Mouse (Mus musculus) lung, postnatal 36 days (tissue): ENCODE measurements around the gene Rdh14.

Source experiments
- DNase-seq: peaks from one replicate; pipeline ENCODE4 v3.0.0; 2022; ENCODE audit warnings: mixed read lengths

The Rdh14 gene

GRCm38 (mm10) chr12:10390671-10391441 lies at the start of gene Rdh14:
Gene Rdh14 (plus strand): TSS chr12:10390772.
- peak; percentile 99 for DNase-seq

DNA sequence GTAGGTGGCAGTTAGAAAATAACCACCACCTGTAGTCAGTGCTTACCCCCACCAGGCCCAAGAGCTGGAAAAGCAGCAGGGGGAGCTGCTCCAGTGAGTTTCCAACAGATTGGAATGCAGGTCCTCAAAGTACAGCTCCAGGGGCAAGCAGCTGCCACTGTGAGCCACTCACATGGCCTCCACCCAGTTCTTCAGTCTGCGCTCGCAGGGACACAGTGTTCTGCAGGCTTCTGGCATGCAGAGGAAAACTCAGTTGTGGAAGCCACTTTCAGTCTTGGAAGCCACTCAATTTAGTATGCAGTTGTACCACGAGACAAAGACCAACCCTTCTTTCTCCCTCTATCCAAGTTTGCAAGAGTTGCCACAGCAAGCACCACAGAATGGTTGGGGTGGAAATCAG lies 39.9 kb upstream of the Rdh14 start:
- DNase-seq: peak; percentile 50

- no peak for DNase-seq
Measured at GRCm38 (mm10) chr12:10357756-10358155, 32.8 kb upstream of the Rdh14 start.

GRCm38 (mm10) chr12:10369673-10370072 lies 20.9 kb upstream of the Rdh14 start, which contains the start of gene Nt5c1b:
Gene Nt5c1b (plus strand): TSS chr12:10369973.
- no peak for DNase-seq

- DNase-seq: no peak
Measured at GRCm38 (mm10) chr12:10400788-10401187, 10.2 kb downstream of the Rdh14 start.

GRCm38 (mm10) chr12:10402421-10403115 lies 12.0 kb downstream of the Rdh14 start:
- peak; percentile 62 for DNase-seq

DNA sequence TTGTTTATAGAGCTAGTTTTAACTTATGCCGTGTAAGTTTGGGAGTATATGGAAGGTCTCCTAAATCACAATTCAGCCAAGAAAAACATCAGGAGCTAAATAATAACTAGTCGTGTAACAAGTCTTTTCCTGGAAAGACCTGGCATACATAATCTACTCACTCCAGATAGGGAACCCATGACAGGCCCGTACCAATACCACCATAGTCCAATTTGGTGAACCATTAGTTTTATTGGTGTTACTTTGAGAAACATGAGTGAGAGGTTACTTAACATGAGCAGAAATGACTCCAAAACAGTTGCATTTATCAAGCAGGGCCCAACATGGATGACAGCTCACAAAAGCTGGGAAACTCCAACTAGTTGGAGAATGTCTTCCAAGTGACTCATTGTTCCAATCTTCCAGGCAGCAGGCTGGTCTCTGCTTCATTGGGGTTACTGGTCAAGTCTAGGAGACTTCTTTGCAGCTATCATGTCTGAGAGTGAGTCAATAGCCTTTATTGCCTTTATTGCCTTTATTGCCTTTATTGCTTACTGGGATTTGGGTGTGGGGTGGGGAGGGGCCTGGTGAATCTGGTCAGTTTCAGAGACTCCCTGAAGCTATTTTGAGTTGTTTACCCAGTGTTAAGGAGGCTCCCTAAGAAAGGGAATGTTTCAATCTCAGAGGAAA lies 20.1 kb downstream of the Rdh14 start:
- DNase-seq: no peak

GRCm38 (mm10) chr12:10411453-10411852 lies 20.9 kb downstream of the Rdh14 start:
- no peak for DNase-seq

GRCm38 (mm10) chr12:10422347-10422746 lies 31.8 kb downstream of the Rdh14 start:
- DNase-seq: no peak

- DNase-seq: no peak
Measured at GRCm38 (mm10) chr12:10425982-10426863, 35.7 kb downstream of the Rdh14 start.

DNA sequence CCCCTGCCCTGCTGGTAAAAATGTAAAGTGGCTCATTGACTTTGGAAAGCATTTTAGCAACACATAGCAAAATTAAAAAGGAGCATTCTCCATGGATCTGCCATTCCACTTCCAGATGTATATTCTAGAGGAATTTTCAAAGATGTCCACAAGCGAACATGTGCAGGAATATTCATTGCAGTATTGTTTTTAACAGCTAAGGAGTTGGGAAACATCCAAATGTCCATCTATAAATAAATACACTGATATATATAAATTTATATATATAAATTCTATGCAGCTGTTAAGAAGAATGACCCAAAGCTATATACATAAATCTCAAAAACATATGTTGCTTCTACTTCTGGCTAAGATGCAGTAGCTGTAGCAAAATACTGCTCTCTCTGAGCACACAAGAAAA lies 40.4 kb downstream of the Rdh14 start:
- DNase-seq: no peak

- peak; percentile 89 for DNase-seq
Measured at GRCm38 (mm10) chr12:10438054-10439001, 47.8 kb downstream of the Rdh14 start.

DNA sequence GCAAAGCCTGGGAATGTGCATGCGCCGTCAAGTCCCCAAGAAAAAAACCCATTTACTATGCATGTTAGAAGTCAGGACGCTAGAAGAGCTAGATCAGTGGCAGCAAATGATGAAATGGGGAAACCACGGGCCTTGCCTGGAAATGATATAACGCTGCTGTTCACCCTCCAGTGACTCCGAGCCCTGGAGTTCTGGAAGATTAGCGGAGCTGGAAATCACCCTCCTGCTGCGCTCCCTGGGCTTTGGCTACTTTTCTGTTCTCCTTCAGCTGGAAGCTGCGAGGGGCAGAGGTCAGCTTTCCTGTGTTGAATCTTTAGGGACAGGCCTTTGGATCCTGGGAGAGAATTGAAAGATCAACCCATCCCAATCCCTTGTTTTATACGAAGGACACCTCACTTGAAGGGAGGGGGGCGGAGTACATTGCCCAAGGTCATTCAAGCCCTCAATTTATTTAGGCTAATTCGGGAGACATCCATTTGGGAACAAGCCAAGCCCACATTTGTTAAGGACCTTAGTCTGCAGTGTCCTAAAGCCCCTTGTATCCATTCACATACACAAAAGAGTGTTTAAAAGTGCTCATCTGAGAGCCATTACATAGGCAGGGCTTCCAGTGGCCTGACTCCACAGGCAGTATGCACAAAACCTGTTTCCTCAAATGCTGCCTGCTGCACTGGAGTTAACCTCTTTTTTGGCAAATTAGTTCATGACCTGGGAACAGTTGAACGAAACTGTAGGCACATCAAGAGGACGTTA lies 49.1 kb downstream of the Rdh14 start:
- DNase-seq: no peak
